Mouse (Mus musculus) MEL (cell line): Measurements from ENCODE around the gene Cdc20. TPM values are rescaled to one million over a fixed set of nuclear protein-coding genes. Genes with fewer than 3 reads are reported as not detected.

Source experiments
- DNase-seq: peaks from one replicate; pipeline ENCODE4 v3.0.0; 2011; ENCODE audit warnings: low read depth, low spot score
- H3K27ac ChIP-seq: 2 replicates; pipeline ENCODE4 v1.5.1; 2012; ENCODE audit warnings: low read depth, mild to moderate bottlenecking, control low read depth, low read length, moderate library complexity; ENCODE audit not compliant: control insufficient read depth
- H3K27me3 ChIP-seq, 2 experiments: fragments of 150-350 bp in 1 of 2; sonication (generic) in 1 of 2; 2 replicates each; pipeline ENCODE4 v1.6.1; 2012; ENCODE audit warnings: low read length in 2 of 2, mild to moderate bottlenecking in 2 of 2, improper control_type of control experiment in 1 of 2, moderate library complexity in 1 of 2; ENCODE audit not compliant: insufficient read depth in 2 of 2, control insufficient read depth in 1 of 2
- H3K36me3 ChIP-seq, 2 experiments: 2 replicates each; pipeline ENCODE4 v1.6.1; 2012 to 2014; ENCODE audit warnings: low read length in 2 of 2, improper control_type of control experiment in 1 of 2, inconsistent platforms in 1 of 2, mild to moderate bottlenecking in 1 of 2; ENCODE audit not compliant: insufficient read depth in 2 of 2, control insufficient read depth in 1 of 2
- H3K4me1 ChIP-seq, 2 experiments: fragments of 150-350 bp in 1 of 2; sonication (generic) in 1 of 2; 2 replicates each; pipeline ENCODE4 v1.6.1; 2012; ENCODE audit warnings: low read length in 2 of 2, improper control_type of control experiment in 1 of 2, mild to moderate bottlenecking in 1 of 2; ENCODE audit not compliant: insufficient read depth in 2 of 2, control insufficient read depth in 1 of 2
- H3K4me3 ChIP-seq, 2 experiments: fragments of 150-350 bp in 1 of 2; sonication (generic) in 1 of 2; 2 replicates each; pipeline ENCODE4 v1.5.1; 2012; ENCODE audit warnings: low read depth in 2 of 2, low read length in 2 of 2, mild to moderate bottlenecking in 2 of 2, moderate library complexity in 2 of 2, control low read depth in 1 of 2, improper control_type of control experiment in 1 of 2; ENCODE audit not compliant: control insufficient read depth in 1 of 2, insufficient read depth in 1 of 2
- H3K79me2 ChIP-seq: 2 replicates; pipeline ENCODE4 v1.6.1; 2012; ENCODE audit warnings: mild to moderate bottlenecking, low read length, moderate library complexity; ENCODE audit not compliant: control insufficient read depth, poor library complexity, insufficient read depth
- H3K9ac ChIP-seq: 2 replicates; pipeline ENCODE4 v1.6.1; 2012; ENCODE audit warnings: low read depth, mild to moderate bottlenecking, control low read depth, low read length, moderate library complexity; ENCODE audit not compliant: control insufficient read depth, poor library complexity, severe bottlenecking
- H3K9me3 ChIP-seq: fragments of 150-350 bp; sonication (generic); replicated peaks from 2 replicates; pipeline ENCODE4 v1.6.1; 2012; ENCODE audit warnings: mild to moderate bottlenecking, low read length, improper control_type of control experiment, moderate library complexity; ENCODE audit not compliant: insufficient read depth
- BHLHE40 ChIP-seq: IDR thresholded peaks from 2 replicates; pipeline ENCODE4 v1.6.1; 2012; ENCODE audit warnings: low read depth, mild to moderate bottlenecking, inconsistent platforms, low read length, improper control_type of control experiment, borderline replicate concordance
- CTCF ChIP-seq, 3 experiments: IDR thresholded peaks in 2 of 3; conservative IDR thresholded peaks in 1 of 3; 2 replicates each; pipeline ENCODE4 v1.5.1; 2011 to 2012; ENCODE audit warnings: low read length in 3 of 3, low read depth in 2 of 3, mild to moderate bottlenecking in 2 of 3, improper control_type of control experiment in 1 of 3, inconsistent platforms in 1 of 3, mixed read lengths in 1 of 3, moderate library complexity in 1 of 3; ENCODE audit not compliant: control insufficient read depth in 1 of 3, insufficient read depth in 1 of 3, poor library complexity in 1 of 3, severe bottlenecking in 1 of 3
- ELF1 ChIP-seq: IDR thresholded peaks from 2 replicates; pipeline ENCODE4 v1.6.1; 2014; ENCODE audit warnings: low read depth, mild to moderate bottlenecking, inconsistent platforms, low read length, improper control_type of control experiment, moderate library complexity
- EP300 ChIP-seq, 2 experiments: IDR thresholded peaks; 2 replicates each; pipeline ENCODE4 v1.6.1; 2011; ENCODE audit warnings: improper control_type of control experiment in 2 of 2, low read length in 2 of 2, low read depth in 1 of 2, mild to moderate bottlenecking in 1 of 2
- ETS1 ChIP-seq: IDR thresholded peaks from 2 replicates; pipeline ENCODE4 v1.6.1; 2012; ENCODE audit warnings: low read depth, mild to moderate bottlenecking, inconsistent platforms, low read length, improper control_type of control experiment, moderate library complexity
- GABPA ChIP-seq: IDR thresholded peaks from 2 replicates; pipeline ENCODE4 v1.6.1; 2012; ENCODE audit warnings: low read depth, mild to moderate bottlenecking, inconsistent platforms, low read length, improper control_type of control experiment, moderate library complexity
- GATA1 ChIP-seq: IDR thresholded peaks from 2 replicates; pipeline ENCODE4 v1.6.1; 2011; ENCODE audit warnings: low read depth, low read length, improper control_type of control experiment
- HCFC1 ChIP-seq: IDR thresholded peaks from 2 replicates; pipeline ENCODE4 v1.6.1; 2012; ENCODE audit warnings: low read depth, mild to moderate bottlenecking, inconsistent platforms, low read length, improper control_type of control experiment, moderate library complexity
- JUND ChIP-seq: IDR thresholded peaks from 2 replicates; pipeline ENCODE4 v1.6.1; 2011; ENCODE audit warnings: low read depth, mild to moderate bottlenecking, improper control_type of control experiment, low read length
- KAT2A ChIP-seq: conservative IDR thresholded peaks from 2 replicates; pipeline ENCODE4 v1.6.1; 2012; ENCODE audit warnings: low read depth, low read length, improper control_type of control experiment, inconsistent platforms
- MAFK ChIP-seq: IDR thresholded peaks from 2 replicates; pipeline ENCODE4 v1.6.1; 2011; ENCODE audit warnings: low read depth, mild to moderate bottlenecking, low read length, improper control_type of control experiment, borderline replicate concordance
- MAX ChIP-seq: IDR thresholded peaks from 2 replicates; pipeline ENCODE4 v1.6.1; 2011; ENCODE audit warnings: low read length, improper control_type of control experiment
- MAZ ChIP-seq: IDR thresholded peaks from 2 replicates; pipeline ENCODE4 v1.6.1; 2012; ENCODE audit warnings: low read depth, mild to moderate bottlenecking, inconsistent platforms, low read length, improper control_type of control experiment
- MXI1 ChIP-seq: IDR thresholded peaks from 2 replicates; pipeline ENCODE4 v1.6.1; 2011; ENCODE audit warnings: mild to moderate bottlenecking, low read depth, low read length, improper control_type of control experiment
- MYB ChIP-seq: IDR thresholded peaks from 2 replicates; pipeline ENCODE4 v1.6.1; 2011; ENCODE audit warnings: mild to moderate bottlenecking, low read depth, low read length, improper control_type of control experiment
- MYC ChIP-seq: IDR thresholded peaks from 2 replicates; pipeline ENCODE4 v1.6.1; 2011; ENCODE audit warnings: low read depth, mild to moderate bottlenecking, low read length, improper control_type of control experiment, moderate library complexity
- NELFE ChIP-seq: IDR thresholded peaks from 2 replicates; pipeline ENCODE4 v1.6.1; 2011; ENCODE audit warnings: low read depth, low read length, improper control_type of control experiment
- POLR2A ChIP-seq, 2 experiments: IDR thresholded peaks; 2 replicates each; pipeline ENCODE4 v1.6.1; 2011 to 2012; ENCODE audit warnings: low read length in 2 of 2, mild to moderate bottlenecking in 2 of 2, control low read depth in 1 of 2, improper control_type of control experiment in 1 of 2, low read depth in 1 of 2, moderate library complexity in 1 of 2; ENCODE audit not compliant: control insufficient read depth in 1 of 2, insufficient read depth in 1 of 2, poor library complexity in 1 of 2
- POLR2AphosphoS2 ChIP-seq: IDR thresholded peaks from 2 replicates; pipeline ENCODE4 v1.6.1; 2011; ENCODE audit warnings: low read length, improper control_type of control experiment
- RAD21 ChIP-seq: IDR thresholded peaks from 2 replicates; pipeline ENCODE4 v1.6.1; 2011; ENCODE audit warnings: mild to moderate bottlenecking, low read depth, low read length, improper control_type of control experiment
- RCOR1 ChIP-seq: IDR thresholded peaks from 2 replicates; pipeline ENCODE4 v1.6.1; 2012; ENCODE audit warnings: low read depth, mild to moderate bottlenecking, inconsistent platforms, low read length, improper control_type of control experiment
- SIN3A ChIP-seq: IDR thresholded peaks from 2 replicates; pipeline ENCODE4 v1.6.1; 2012; ENCODE audit warnings: low read length, improper control_type of control experiment, inconsistent platforms
- TBP ChIP-seq: IDR thresholded peaks from 2 replicates; pipeline ENCODE4 v1.8.0; 2011; ENCODE audit warnings: low read depth, low read length, improper control_type of control experiment
- USF1 ChIP-seq: IDR thresholded peaks from 2 replicates; pipeline ENCODE4 v1.6.1; 2014; ENCODE audit warnings: low read depth, mild to moderate bottlenecking, inconsistent platforms, low read length, improper control_type of control experiment, moderate library complexity
- ZMIZ1 ChIP-seq: IDR thresholded peaks from 2 replicates; pipeline ENCODE4 v1.6.1; 2012; ENCODE audit warnings: low read depth, mild to moderate bottlenecking, inconsistent platforms, low read length, improper control_type of control experiment, moderate library complexity
- polyA plus RNA-seq, 2 experiments: library from polyadenylated mRNA; stranded (reverse) in 1 of 2; unstranded in 1 of 2; fragments of >175 nt in 1 of 2; fragments of >200 nt in 1 of 2; gene quantifications; 2 replicates each; pipeline versions ENCODE4 v1.2.1 to v1.2.4; 2012; ENCODE audit warnings: low replicate concordance in 2 of 2, low read depth in 1 of 2; ENCODE audit not compliant: insufficient read length in 2 of 2, insufficient read depth in 1 of 2, missing spikeins in 1 of 2
- total RNA-seq: library from RNA; depleted of rRNA; stranded (reverse); fragments of 300-350 nt; gene quantifications from 2 replicates; pipeline ENCODE4 v1.2.3, GENCODE M21; 2012

Cdc20 gene
- total and polyA plus RNA-seq, 3 experiments = 189 to 247 TPM; not detected in 1

GRCm38 (mm10) chr4:118446415-118447153, 9.4 kb upstream of the Cdc20 start:
- no peak for TF ChIP-seq RCOR1
- Histone ChIP-seq H3K4me3 (no peak overlapping the region), H3K79me2 (no peaks in the 10 kb centered on the region), H3K36me3 (no peaks in the 10 kb centered on the region), H3K27me3 (peaks cover 5 to 8% of the 10 kb centered on the region in 2 experiments), H3K9ac (no peak overlapping the region), H3K9me3 (no peaks in the 10 kb centered on the region), H3K4me1 (no peaks in the 10 kb centered on the region), H3K27ac (no peak overlapping the region)
- DNase-seq = no peak

- DNase-seq = no peak
- H3K4me3 ChIP-seq = no peak overlapping the region
- no peaks in the 10 kb centered on the region for H3K4me1 ChIP-seq
- peaks cover 5 to 8% of the 10 kb centered on the region in 2 experiments for H3K27me3 ChIP-seq
- no peak overlapping the region for H3K9ac ChIP-seq
- no peak overlapping the region for H3K27ac ChIP-seq
- H3K79me2 ChIP-seq = no peaks in the 10 kb centered on the region
- no peaks in the 10 kb centered on the region for H3K9me3 ChIP-seq
- no peak for TF ChIP-seq MYC
- TF ChIP-seq MYB = no peak
- TF ChIP-seq GABPA = no peak
- TF ChIP-seq USF1 = no peak
- TF ChIP-seq MAZ = no peak
- TF ChIP-seq NELFE = no peak
- no peak for TF ChIP-seq POLR2A (IDR thresholded peaks at IDR 0.05; ENCODE audit: control insufficient read depth in 1 of 2, insufficient read depth in 1 of 2, low read depth in 1 of 2, low read length in 2 of 2, poor library complexity in 1 of 2)
- TF ChIP-seq MAX = no peak
- TF ChIP-seq KAT2A = no peak
- no peaks in the 10 kb centered on the region for H3K36me3 ChIP-seq
Measured at GRCm38 (mm10) chr4:118445781-118446414, 8.7 kb upstream of the Cdc20 start.

- DNase-seq = no peak
- Histone ChIP-seq H3K36me3 (no peaks in the 10 kb centered on the region), H3K79me2 (no peaks in the 10 kb centered on the region), H3K9ac (no peak overlapping the region), H3K4me1 (no peaks in the 10 kb centered on the region), H3K9me3 (no peaks in the 10 kb centered on the region), H3K27ac (no peak overlapping the region), H3K27me3 (peaks cover 4 to 5% of the 10 kb centered on the region in 2 experiments), H3K4me3 (no peak overlapping the region)
- TF ChIP-seq SIN3A (no peak), RAD21 (no peak), ETS1 (no peak), ELF1 (no peak), HCFC1 (no peak), POLR2A (IDR thresholded peaks at IDR 0.05; ENCODE audit: control insufficient read depth in 1 of 2, insufficient read depth in 1 of 2, low read depth in 1 of 2, low read length in 2 of 2, poor library complexity in 1 of 2) (no peak), EP300 (IDR thresholded peaks at IDR 0.05; ENCODE audit: low read depth in 1 of 2, low read length in 2 of 2) (no peak), JUND (no peak), CTCF (IDR thresholded peaks at IDR 0.05 in 2 of 3, conservative IDR thresholded peaks at IDR 0.05 in 1 of 3; ENCODE audit: control insufficient read depth in 1 of 3, insufficient read depth in 1 of 3, low read depth in 2 of 3, low read length in 3 of 3, poor library complexity in 1 of 3, severe bottlenecking in 1 of 3) (no peak), POLR2AphosphoS2 (no peak), BHLHE40 (no peak), GATA1 (no peak), MXI1 (no peak), TBP (no peak), RCOR1 (no peak), MAFK (no peak), ZMIZ1 (no peak), KAT2A (no peak)
Measured at GRCm38 (mm10) chr4:118445088-118445487, 7.9 kb upstream of the Cdc20 start.
